Mouse (Mus musculus): ENCODE data around the gene Lactbl1.

The Lactbl1 gene

DNA sequence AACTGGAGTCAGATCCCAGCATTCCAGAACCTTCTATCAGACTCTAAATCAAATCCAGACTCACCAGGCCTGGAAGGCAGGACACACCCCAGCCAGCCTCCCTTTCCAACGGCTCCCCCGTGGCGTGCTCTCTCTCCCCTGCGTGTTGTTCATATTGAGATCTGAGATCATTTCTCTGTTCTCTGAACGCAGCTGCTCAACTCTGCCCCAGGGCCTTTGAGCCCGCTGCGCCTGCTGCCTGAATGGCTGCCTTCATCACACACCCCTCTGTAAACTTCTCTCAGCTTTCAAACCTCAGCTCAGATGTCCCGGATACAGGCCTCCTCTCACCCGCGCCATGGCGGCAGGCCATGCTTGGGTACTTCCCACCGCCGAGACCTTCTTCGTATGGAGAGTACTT, 58.2 kb downstream of the Lactbl1 start:
- no peak for DNase-seq (ENCODE audit: low read depth, low spot score)

DNA sequence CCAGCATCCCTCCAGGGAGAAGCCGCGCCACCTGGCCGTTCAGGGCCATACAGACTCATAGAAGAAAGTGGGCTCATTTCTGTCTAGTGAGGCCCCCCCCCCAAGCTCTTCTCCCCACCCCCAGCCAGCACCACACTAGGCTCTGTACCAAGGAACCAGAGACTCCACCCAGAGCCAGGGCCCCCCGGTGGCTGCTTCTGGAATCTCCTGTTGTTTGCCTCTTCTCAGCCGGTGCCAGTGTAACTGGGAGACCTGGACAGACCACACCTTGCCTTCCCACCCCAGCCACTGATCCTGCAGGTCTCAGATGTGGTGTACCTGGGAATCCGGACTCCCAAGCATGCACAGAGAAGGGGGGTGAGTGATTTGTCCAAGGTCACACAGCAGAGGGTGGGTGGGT, 62.1 kb downstream of the Lactbl1 start:
- no peak for DNase-seq (ENCODE audit: low read depth, low spot score)

DNA sequence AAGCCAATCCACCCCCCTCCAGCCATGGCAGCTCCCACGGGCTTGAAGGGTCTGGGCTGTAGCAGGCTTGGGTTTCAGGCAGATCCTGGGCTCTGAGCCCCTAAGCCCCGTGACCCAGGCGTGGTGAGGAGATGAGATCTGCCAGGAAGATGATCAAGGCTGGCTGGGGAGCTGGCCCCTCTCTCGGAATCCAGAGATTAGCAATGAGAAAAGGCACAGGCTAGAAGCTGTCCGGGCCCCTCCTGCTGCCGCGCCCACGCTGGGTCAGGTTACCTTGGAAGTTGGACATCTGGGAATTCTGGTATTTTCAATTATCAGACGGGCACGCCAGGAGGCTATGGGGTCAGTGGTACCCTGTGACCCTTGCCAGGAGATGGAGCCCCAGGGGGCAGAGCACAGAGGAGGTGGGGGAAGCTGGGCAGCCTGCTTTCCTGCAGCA, 63.0 kb downstream of the Lactbl1 start:
- DNase-seq (ENCODE audit: low read depth, low spot score): no peak

DNA sequence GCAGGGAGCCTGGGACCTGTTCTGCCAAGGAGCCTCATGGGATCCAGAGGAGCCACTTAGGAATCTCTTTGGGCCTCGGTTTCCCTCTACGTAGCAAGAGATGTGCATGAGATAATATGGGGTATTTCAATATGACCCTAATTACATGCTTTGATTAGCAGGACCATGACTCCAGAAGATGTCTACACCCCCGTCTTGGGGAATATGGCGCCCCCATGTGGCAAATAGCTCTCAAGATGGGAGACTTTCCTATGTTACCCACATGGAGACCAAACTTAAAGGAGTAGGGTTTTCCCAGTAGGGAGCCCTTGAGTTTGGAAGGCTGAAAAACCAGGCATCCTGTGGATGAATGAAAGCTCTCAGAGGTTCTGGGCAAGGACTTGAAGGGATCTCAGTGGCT, 65.7 kb downstream of the Lactbl1 start:
- DNase-seq (ENCODE audit: low read depth, low spot score): no peak

Data from CD4-positive, CD25-positive, alpha-beta regulatory T cell, adult 2 months (primary cell).